Mouse (Mus musculus) liver, embryonic 14.5 days (tissue): ENCODE measurements around the gene Sos2.

Experiments used
- CTCF ChIP-seq: IDR thresholded peaks from 2 replicates; pipeline ENCODE4 v1.5.1; 2016; ENCODE audit warnings: antibody characterized with exemption, low read depth, control low read depth
- EP300 ChIP-seq: IDR thresholded peaks from 2 replicates; pipeline ENCODE4 v1.6.1; 2016; ENCODE audit warnings: antibody characterized with exemption, low read depth

DNA sequence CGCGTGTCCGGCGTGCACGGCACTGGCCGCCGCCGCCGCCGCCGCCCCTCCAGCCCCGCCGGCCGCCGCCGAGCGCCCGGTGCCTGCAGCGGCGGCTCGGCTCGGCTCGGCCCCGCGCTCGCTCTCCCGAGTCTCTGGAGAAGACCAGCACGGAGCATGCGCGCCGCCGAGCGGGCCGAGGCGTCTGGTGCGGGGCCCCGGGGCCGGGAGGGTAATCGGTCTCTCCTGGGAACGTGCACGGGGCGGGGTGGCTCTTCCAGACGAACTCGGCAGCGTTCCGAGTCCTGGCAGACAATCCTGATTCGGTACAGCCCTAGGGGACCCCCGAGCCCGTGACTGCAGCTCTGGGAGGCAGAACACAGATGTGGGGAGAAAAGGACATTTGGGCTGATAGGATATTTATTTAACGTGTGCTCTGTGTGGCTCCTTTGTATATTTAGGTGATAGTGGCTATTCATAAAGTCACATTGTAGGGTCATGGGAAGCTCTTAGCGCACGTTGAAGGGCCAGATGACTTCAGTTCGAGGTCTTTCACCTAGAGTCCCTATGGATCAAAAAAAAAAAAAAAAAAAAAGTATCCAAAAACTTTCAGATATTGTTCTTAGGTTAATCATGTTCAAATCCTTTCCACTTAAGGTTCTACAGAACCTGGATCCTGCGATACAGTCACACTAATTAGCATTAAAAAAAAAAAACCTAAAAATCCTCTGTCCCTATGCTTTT, 574 bp upstream of the Sos2 start:
- peak; percentile 39 for TF ChIP-seq CTCF
- no peak for TF ChIP-seq EP300
